Mouse (Mus musculus): ENCODE measurements around the gene Acta2. TPM values are rescaled to one million over a fixed set of nuclear protein-coding genes. Genes with fewer than 3 reads are reported as not detected.
A peak's percentile ranks its signal among the peaks of the same experiment; 100 is the strongest.

The Acta2 gene
- polyA plus RNA-seq, 1 experiment from 2014 or later: 1,820 TPM

DNA sequence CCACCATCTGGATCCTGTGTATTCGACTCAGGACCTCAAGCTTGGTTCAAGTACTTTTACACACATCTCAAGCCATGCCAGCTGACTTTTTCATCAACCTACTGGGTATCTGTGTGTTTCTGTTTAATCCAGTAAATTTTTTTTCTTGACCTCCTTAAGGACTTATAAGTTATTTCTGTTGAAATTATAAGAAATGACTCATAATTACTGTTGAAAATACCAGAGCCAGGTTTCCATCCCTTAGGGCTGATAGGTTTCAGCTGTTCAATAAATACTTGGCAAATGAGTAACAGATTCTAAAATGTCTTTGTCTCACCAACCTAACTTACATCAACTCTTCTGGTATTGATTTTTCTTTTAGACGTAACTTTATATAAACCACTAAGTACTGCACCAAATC lies 60.4 kb downstream of the Acta2 start:
- WGBS: 38% methylated on average over 2 of the region's 2 CpGs

DNA sequence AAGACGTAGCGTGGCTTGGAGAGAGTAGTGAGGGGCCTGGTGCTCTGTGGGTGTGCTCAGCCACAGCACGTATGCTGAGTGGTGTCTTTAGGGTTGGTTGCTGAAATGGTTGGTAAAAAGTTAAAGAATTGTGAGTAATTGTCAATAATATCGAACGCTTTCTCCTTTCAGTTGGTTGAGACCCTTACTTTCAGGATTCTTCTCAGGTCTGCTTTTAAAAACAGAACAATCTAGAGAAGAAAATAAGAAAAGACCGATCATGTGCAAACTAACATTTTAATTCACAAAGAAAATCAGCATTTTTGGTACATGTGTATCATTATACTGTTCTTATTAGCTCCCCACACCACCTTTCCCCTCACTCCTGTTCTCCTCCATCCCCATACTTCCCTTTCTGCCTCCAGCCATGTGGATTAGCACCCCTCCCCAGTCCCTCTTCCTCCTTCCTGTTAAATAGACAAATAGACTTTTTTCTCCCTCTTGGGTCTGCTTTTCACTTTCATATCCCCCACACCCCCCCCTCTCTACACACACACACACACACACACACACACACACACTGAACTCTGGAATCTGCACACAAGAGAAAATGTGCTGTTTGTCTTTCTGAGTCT lies 61.2 kb downstream of the Acta2 start:
- Histone ChIP-seq H3K4me3 (replicated peaks) (peak overlapping the region; percentile 75; the same call in 1 of the 2 replicates), H3K9me3 (no peaks in the 10 kb centered on the region), H3K27me3 (replicated peaks) (no peaks in the 10 kb centered on the region), H3K4me2 (peak overlapping the region; percentile 96), H3K9ac (no peak overlapping the region), H3K36me3 (no peaks in the 10 kb centered on the region), H3K4me1 (no peaks in the 10 kb centered on the region; the same call in 1 of the 2 replicates), H3K27ac (no peak overlapping the region)
- 89% methylated on average over 6 of the region's 6 CpGs for WGBS
- ATAC-seq (ENCODE audit: insufficient read depth, low FRiP score, low read depth): no peak

More for the DNA sequence above, 60.4 kb downstream of the Acta2 start:
- no peaks in the 10 kb centered on the region for H3K9me3 ChIP-seq
- no peak overlapping the region for H3K4me2 ChIP-seq
- no peaks in the 10 kb centered on the region for H3K27me3 ChIP-seq (replicated peaks)
- H3K9ac ChIP-seq: no peak overlapping the region
- no peak overlapping the region for H3K4me3 ChIP-seq (replicated peaks)
- H3K4me1 ChIP-seq: no peaks in the 10 kb centered on the region; the same call in 1 of the 2 replicates
- no peak overlapping the region for H3K27ac ChIP-seq
- H3K36me3 ChIP-seq: no peaks in the 10 kb centered on the region
- no peak for ATAC-seq (ENCODE audit: insufficient read depth, low FRiP score, low read depth)

DNA sequence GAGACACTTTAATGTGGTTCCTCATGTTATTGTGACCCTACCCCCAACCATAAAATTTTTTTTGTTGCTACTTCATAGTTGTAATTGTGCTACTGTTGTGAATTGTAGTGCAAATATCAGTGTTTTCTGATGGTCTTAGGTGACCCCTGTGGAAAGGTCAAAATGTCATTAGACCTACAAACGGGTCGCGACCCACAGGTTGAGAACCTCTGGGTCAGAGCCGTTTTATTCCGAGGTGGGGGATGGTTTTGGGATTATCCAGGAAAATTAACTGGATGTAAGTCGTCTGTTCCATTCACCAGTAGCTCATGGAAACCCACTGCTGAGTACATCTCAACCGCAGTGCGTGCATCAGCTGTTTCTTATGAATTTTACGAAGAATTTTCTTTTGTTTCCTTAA lies 61.7 kb downstream of the Acta2 start:
- no peaks in the 10 kb centered on the region for H3K36me3 ChIP-seq
- no peak overlapping the region for H3K27ac ChIP-seq
- 58% methylated on average over 9 of the region's 9 CpGs for WGBS
- no peaks in the 10 kb centered on the region for H3K9me3 ChIP-seq
- no peaks in the 10 kb centered on the region; the same call in 1 of the 2 replicates for H3K4me1 ChIP-seq
- no peaks in the 10 kb centered on the region for H3K27me3 ChIP-seq (replicated peaks)
- peak overlapping the region; percentile 96 for H3K4me2 ChIP-seq
- ATAC-seq (ENCODE audit: insufficient read depth, low FRiP score, low read depth): no peak
- no peak overlapping the region for H3K9ac ChIP-seq
- H3K4me3 ChIP-seq (replicated peaks): peak overlapping the region; percentile 75

GRCm38 (mm10) chr19:34193149-34193548 lies 62.2 kb downstream of the Acta2 start:
- Histone ChIP-seq H3K9ac (no peak overlapping the region), H3K27me3 (replicated peaks) (no peaks in the 10 kb centered on the region), H3K4me2 (peak overlapping the region; percentile 96), H3K4me1 (no peaks in the 10 kb centered on the region; the same call in 1 of the 2 replicates), H3K27ac (0 out of 2 replicates have a peak overlapping the region, but pooled peaks have one; percentile 77), H3K9me3 (no peaks in the 10 kb centered on the region), H3K36me3 (no peaks in the 10 kb centered on the region), H3K4me3 (replicated peaks) (peak overlapping the region; percentile 75)
- WGBS: 2% methylated on average over 9 of the region's 9 CpGs
- ATAC-seq (ENCODE audit: insufficient read depth, low FRiP score, low read depth): no peak

GRCm38 (mm10) chr19:34192008-34192963 lies 63.1 kb downstream of the Acta2 start, which contains the start of gene Stambpl1:
Gene Stambpl1 (plus strand): TSS chr19:34192229.
- no peaks in the 10 kb centered on the region; the same call in 1 of the 2 replicates for H3K4me1 ChIP-seq
- peak; percentile 90 for ATAC-seq (ENCODE audit: insufficient read depth, low FRiP score, low read depth)

DNA sequence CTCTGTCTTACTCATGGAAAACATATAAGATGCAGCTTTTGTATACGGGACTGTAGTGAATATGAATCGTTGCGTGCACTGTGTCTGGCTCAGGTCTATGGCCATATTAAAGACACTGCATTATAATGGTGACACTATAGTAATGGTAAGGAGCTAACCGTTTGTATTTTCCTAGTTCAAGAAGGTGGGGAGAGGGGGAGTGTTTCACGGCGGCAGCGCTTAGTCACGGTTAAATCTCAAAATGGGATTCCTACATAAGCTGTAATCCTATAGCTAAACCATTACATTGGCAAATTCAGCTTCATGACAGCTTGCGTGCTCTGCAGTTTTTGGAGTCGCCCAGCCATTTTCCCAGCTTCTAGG lies 63.8 kb downstream of the Acta2 start:
- ATAC-seq (ENCODE audit: insufficient read depth, low FRiP score, low read depth): no peak; the same call in 1 of the 2 replicates
- H3K27me3 ChIP-seq (replicated peaks): no peaks in the 10 kb centered on the region
- H3K27ac ChIP-seq: no peak overlapping the region
- 29% methylated on average over 10 of the region's 10 CpGs for WGBS
- no peak overlapping the region for H3K9ac ChIP-seq
- no peaks in the 10 kb centered on the region for H3K36me3 ChIP-seq
- peak overlapping the region; percentile 75 for H3K4me3 ChIP-seq (replicated peaks)
- no peaks in the 10 kb centered on the region; the same call in 1 of the 2 replicates for H3K4me1 ChIP-seq
- no peaks in the 10 kb centered on the region for H3K9me3 ChIP-seq
- H3K4me2 ChIP-seq: peak overlapping the region; percentile 96

More at GRCm38 (mm10) chr19:34192008-34192963, 63.1 kb downstream of the Acta2 start, which contains the start of gene Stambpl1:
- Histone ChIP-seq H3K4me2 (peak within 1 kb of the TSS; percentile 96), H3K27me3 (replicated peaks) (no peaks in the 10 kb centered on the region), H3K9ac (peak within 1 kb of the TSS; percentile 62), H3K36me3 (no peaks in the 10 kb centered on the region), H3K9me3 (no peaks in the 10 kb centered on the region), H3K27ac (peak within 1 kb of the TSS; percentile 77), H3K4me3 (replicated peaks) (peak within 1 kb of the TSS; percentile 75)
- 0% methylated on average over 62 of the region's 62 CpGs for WGBS

Other genes starting within 250 kb of the Acta2 start
- gene Lipk, start 247.3 kb downstream of the Acta2 start, polyA plus RNA-seq (2015; fragmentation: Nextera tagmentation; extraction: Ambion mirVana): 0.06 and 0.48 TPM in 2 replicates
- 0.14 TPM in 1 of 2 replicates, not detected in the other for gene Lipn, start 188.2 kb downstream of the Acta2 start, polyA plus RNA-seq (2015; fragmentation: Nextera tagmentation; extraction: Ambion mirVana)
- gene Lipm, start 154.7 kb downstream of the Acta2 start, polyA plus RNA-seq (2015; fragmentation: Nextera tagmentation; extraction: Ambion mirVana): 0.31 and 0.91 TPM in 2 replicates
- 5.0 and 5.9 TPM in 2 replicates for gene Ankrd22, start 89.5 kb downstream of the Acta2 start, polyA plus RNA-seq (2015; fragmentation: Nextera tagmentation; extraction: Ambion mirVana)
- 11.6 and 12.2 TPM in 2 replicates for gene Stambpl1, start 63.4 kb downstream of the Acta2 start, polyA plus RNA-seq (2015; fragmentation: Nextera tagmentation; extraction: Ambion mirVana)
- 4.9 TPM in 2 replicates for gene Fas, start 35.1 kb upstream of the Acta2 start, polyA plus RNA-seq (2015; fragmentation: Nextera tagmentation; extraction: Ambion mirVana)
- 2.6 and 3.5 TPM in 2 replicates for gene Ch25h, start 219.6 kb upstream of the Acta2 start, polyA plus RNA-seq (2015; fragmentation: Nextera tagmentation; extraction: Ambion mirVana)